Mouse (Mus musculus) liver, adult 2 months (tissue): ENCODE data around the gene Larp1. TPM values are rescaled to one million over a fixed set of nuclear protein-coding genes. Genes with fewer than 3 reads are reported as not detected.

Source experiments
- DNase-seq: peaks from one replicate; pipeline ENCODE4 v3.0.0-alpha.2; 2011; ENCODE audit warnings: low read depth, low spot score; ENCODE audit errors: extremely low read depth
- H3K27ac ChIP-seq: fragments of 200-500 bp; replicated peaks from 2 replicates; pipeline ENCODE4 v1.5.1; 2012; ENCODE audit warnings: low read depth, mild to moderate bottlenecking, control low read depth, inconsistent platforms, low read length; ENCODE audit not compliant: insufficient read depth
- H3K27me3 ChIP-seq: fragments of 200-500 bp; 2 replicates; pipeline ENCODE4 v1.6.1; 2012; ENCODE audit warnings: mild to moderate bottlenecking, moderate library complexity, low read length, inconsistent platforms; ENCODE audit not compliant: control insufficient read depth, insufficient read depth
- H3K36me3 ChIP-seq: fragments of 200-500 bp; 2 replicates; pipeline ENCODE4 v1.6.1; 2012; ENCODE audit warnings: low read length, inconsistent platforms; ENCODE audit not compliant: control insufficient read depth, insufficient read depth
- H3K4me1 ChIP-seq: fragments of 200-500 bp; 2 replicates; pipeline ENCODE4 v1.6.1; 2011; ENCODE audit warnings: low read length; ENCODE audit not compliant: control insufficient read depth, insufficient read depth
- H3K4me3 ChIP-seq: fragments of 200-500 bp; 2 replicates; pipeline ENCODE4 v1.5.1; 2011; ENCODE audit warnings: low read depth, mild to moderate bottlenecking, control low read depth, low read length, moderate library complexity; ENCODE audit not compliant: insufficient read depth
- H3K79me2 ChIP-seq: fragments of 200-500 bp; 2 replicates; pipeline ENCODE4 v1.6.1; 2012; ENCODE audit warnings: inconsistent platforms, mild to moderate bottlenecking, low read length, moderate library complexity; ENCODE audit not compliant: control insufficient read depth, insufficient read depth
- H3K9ac ChIP-seq: fragments of 200-500 bp; 2 replicates; pipeline ENCODE4 v1.6.1; 2012; ENCODE audit warnings: low read depth, mild to moderate bottlenecking, control low read depth, inconsistent platforms, low read length
- CTCF ChIP-seq: fragments of 200-500 bp; IDR thresholded peaks from 2 replicates; pipeline ENCODE4 v1.5.1; 2011; ENCODE audit warnings: low read depth, low read length, control low read depth
- POLR2A ChIP-seq: fragments of 200-500 bp; IDR thresholded peaks from 2 replicates; pipeline ENCODE4 v1.6.1; 2011; ENCODE audit warnings: low read length, control low read depth; ENCODE audit not compliant: insufficient read depth; ENCODE audit errors: extremely low read depth
- WGBS: fragments of 180-500 bp; shearing (Covaris S2); methylation state at CpG from one replicate; pipeline ENCODE4 v1.1.7; 2018; 5-methylcytosine and 5-hydroxymethylcytosine counted together
- polyA plus RNA-seq: library from polyadenylated mRNA; depleted of rRNA; stranded (reverse); fragments of >200 nt; gene quantifications from 2 replicates; pipeline ENCODE4 v1.2.3, GENCODE M21; 2012
- total RNA-seq: library from RNA; depleted of rRNA; stranded (reverse); fragments of >200 nt; gene quantifications from 2 replicates; pipeline ENCODE4 v1.2.3, GENCODE M21; 2014

The Larp1 gene
- total and polyA plus RNA-seq, 2 experiments = 19.7 to 39.8 TPM

GRCm38 (mm10) chr11:57968301-57968700 is 40.6 kb upstream of the Larp1 start:
- no peaks in the 10 kb centered on the region for H3K79me2 ChIP-seq
- WGBS = 83% methylated on average over 5 of the region's 5 CpGs
- TF ChIP-seq CTCF = no peak
- no peak for TF ChIP-seq POLR2A
- H3K9ac ChIP-seq = no peak overlapping the region
- no peak for DNase-seq
- no peak overlapping the region for H3K4me3 ChIP-seq
- H3K36me3 ChIP-seq = no peaks in the 10 kb centered on the region
- no peak overlapping the region for H3K27ac ChIP-seq
- no peaks in the 10 kb centered on the region for H3K27me3 ChIP-seq
- H3K4me1 ChIP-seq = peaks cover 14% of the 10 kb centered on the region

DNA sequence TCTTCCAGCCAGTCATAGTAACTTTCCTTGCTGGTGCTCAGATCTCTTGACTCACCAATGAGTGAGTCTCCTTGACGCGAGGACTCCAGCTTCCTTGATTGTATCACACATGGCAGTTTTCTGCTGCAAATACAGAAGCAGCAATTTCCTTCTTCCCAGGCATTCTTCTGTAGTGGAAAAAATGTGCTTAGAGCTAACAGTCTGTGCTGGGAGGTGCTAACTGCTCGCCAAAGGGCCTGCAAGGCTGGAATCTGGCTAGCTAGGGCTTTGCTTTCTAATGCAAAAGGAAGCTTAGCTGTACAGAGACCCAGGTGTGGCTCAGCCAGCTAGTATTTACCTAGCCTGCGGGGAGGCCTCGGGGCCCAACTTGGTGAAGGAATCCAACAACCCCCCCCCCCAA is 38.3 kb upstream of the Larp1 start:
- DNase-seq = no peak
- H3K9ac ChIP-seq = no peak overlapping the region
- no peak for TF ChIP-seq CTCF
- TF ChIP-seq POLR2A = no peak
- H3K79me2 ChIP-seq = no peaks in the 10 kb centered on the region
- H3K4me1 ChIP-seq = peaks cover 19% of the 10 kb centered on the region
- H3K36me3 ChIP-seq = no peaks in the 10 kb centered on the region
- 34% methylated on average over 5 of the region's 5 CpGs for WGBS
- H3K27me3 ChIP-seq = no peaks in the 10 kb centered on the region
- H3K27ac ChIP-seq = no peak overlapping the region
- H3K4me3 ChIP-seq = no peak overlapping the region

GRCm38 (mm10) chr11:57973001-57973912 is 35.6 kb upstream of the Larp1 start:
- WGBS = 20% methylated on average over 13 of the region's 13 CpGs
- peak; percentile 91 for DNase-seq
- peaks cover 19% of the 10 kb centered on the region for H3K4me1 ChIP-seq
- TF ChIP-seq POLR2A (no peak), CTCF (no peak)
- no peaks in the 10 kb centered on the region for H3K27me3 ChIP-seq
- no peaks in the 10 kb centered on the region for H3K36me3 ChIP-seq
- H3K9ac ChIP-seq = peak overlapping the region; percentile 34
- peak overlapping the region; percentile 6; the same call in 1 of the 2 replicates for H3K4me3 ChIP-seq
- H3K79me2 ChIP-seq = no peaks in the 10 kb centered on the region
- H3K27ac ChIP-seq = peak overlapping the region; percentile 77

DNA sequence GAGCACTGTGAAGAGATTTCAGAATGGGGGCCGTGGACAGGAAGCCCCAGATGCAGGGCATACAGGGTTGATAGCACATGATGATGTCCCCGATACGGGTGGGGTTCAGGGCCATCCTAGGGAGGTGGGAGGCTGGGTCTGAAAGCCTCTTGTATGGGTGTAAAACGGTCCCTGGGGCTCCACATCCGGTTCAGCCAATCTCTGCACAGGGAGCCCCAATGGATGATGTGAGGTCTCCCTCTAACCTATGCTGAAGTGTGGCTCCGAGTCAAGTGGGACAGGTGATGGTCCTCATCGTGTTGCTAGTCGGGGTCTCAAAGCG is 35.0 kb upstream of the Larp1 start:
- no peak overlapping the region for H3K27ac ChIP-seq
- DNase-seq = no peak
- H3K9ac ChIP-seq = no peak overlapping the region
- 12% methylated on average over 9 of the region's 9 CpGs for WGBS
- H3K27me3 ChIP-seq = no peaks in the 10 kb centered on the region
- no peaks in the 10 kb centered on the region for H3K79me2 ChIP-seq
- no peak overlapping the region for H3K4me3 ChIP-seq
- peaks cover 19% of the 10 kb centered on the region for H3K4me1 ChIP-seq
- TF ChIP-seq CTCF (0 out of 2 replicates have a peak, but pooled peaks have one; percentile 5), POLR2A (no peak)
- H3K36me3 ChIP-seq = no peaks in the 10 kb centered on the region

DNA sequence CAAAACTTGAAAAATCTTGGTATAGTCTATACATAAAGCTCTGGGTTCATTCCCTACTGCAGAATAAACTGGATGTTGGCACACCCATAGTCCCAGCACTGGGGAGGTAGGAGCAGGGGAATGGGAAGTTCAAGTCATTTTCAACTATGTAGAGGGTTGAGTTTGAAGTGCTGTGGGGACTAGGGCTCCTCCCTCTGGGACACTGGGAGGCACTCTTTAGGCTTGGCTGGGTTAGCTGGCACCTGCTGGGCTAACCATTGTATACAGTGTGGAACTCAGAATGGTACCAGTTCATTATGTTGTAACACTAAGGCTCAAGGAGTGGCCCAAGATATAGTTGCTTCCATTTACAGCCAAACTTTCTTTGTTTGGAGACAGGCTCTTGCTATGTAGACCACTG is 33.0 kb upstream of the Larp1 start:
- Histone ChIP-seq H3K36me3 (no peaks in the 10 kb centered on the region), H3K27me3 (no peaks in the 10 kb centered on the region), H3K4me1 (peaks cover 20% of the 10 kb centered on the region), H3K9ac (no peak overlapping the region), H3K79me2 (no peaks in the 10 kb centered on the region), H3K27ac (no peak overlapping the region), H3K4me3 (no peak overlapping the region)
- no peak for DNase-seq
- TF ChIP-seq POLR2A (no peak), CTCF (no peak)

DNA sequence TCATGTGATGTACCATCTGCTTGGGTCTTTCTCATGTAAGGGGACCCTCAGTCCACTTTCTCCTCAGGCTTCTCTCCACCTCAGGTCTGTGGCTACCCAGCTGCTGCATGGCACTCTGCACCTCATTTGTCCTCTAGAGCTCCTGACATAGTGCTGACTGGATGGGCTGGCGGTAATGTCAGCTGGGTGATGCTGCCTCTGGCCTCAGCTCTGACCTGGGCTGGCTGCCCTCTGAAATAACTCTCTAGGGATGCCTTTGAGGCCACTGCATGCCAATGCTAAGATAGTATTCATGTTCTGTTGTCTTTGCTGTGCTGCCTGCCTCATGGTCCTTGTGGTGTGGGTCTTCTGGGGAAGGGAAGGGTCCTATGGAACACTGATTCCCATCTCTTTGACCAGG is 31.2 kb upstream of the Larp1 start:
- Histone ChIP-seq H3K4me1 (peaks cover 27% of the 10 kb centered on the region), H3K27ac (no peak overlapping the region), H3K4me3 (no peak overlapping the region), H3K79me2 (no peaks in the 10 kb centered on the region), H3K36me3 (no peaks in the 10 kb centered on the region), H3K27me3 (no peaks in the 10 kb centered on the region), H3K9ac (no peak overlapping the region)
- 83% methylated on average over 1 of the region's 1 CpGs for WGBS
- TF ChIP-seq POLR2A = no peak
- no peak for TF ChIP-seq CTCF
- no peak for DNase-seq
